Mouse (Mus musculus): ENCODE results near the gene Mbnl3. TPM values are rescaled to one million over a fixed set of nuclear protein-coding genes. Genes with fewer than 3 reads are reported as not detected.

The Mbnl3 gene
- polyA plus RNA-seq, 1 experiment from 2014 or later, result 12.1 TPM

DNA sequence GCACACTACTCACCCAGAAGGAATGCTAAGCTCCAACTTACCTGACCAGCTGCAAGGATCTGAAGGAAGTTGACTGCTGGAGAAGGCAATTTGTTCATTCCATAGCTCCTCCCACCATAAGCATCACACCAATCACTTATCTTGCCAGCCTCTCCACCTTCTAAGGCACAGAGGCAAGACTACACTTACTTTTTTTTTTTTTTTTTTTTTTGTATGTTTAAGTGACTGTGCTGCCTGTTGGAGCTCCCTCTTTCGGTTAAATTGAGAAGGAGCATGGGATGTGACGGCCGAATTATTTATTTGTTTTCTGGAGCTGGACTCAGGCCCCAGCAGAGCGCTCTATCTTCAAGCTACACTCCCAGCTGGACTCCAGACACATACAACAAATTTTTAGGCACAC is 60.0 kb downstream of the Mbnl3 start:
- H3K27me3 ChIP-seq, result no peaks in the 10 kb centered on the region
- no peak overlapping the region for H3K4me3 ChIP-seq
- WGBS, result 51% methylated on average over 4 of the region's 4 CpGs
- H3K36me3 ChIP-seq, result no peaks in the 10 kb centered on the region
- no peaks in the 10 kb centered on the region for H3K9me3 ChIP-seq
- no peaks in the 10 kb centered on the region for H3K4me1 ChIP-seq
- ATAC-seq (ENCODE audit: insufficient number of reproducible peaks, insufficient read depth, low FRiP score, low TSS enrichment), result no peak
- H3K4me2 ChIP-seq (replicated peaks), result no peak overlapping the region
- no peak overlapping the region for H3K9ac ChIP-seq
- H3K27ac ChIP-seq, result no peak overlapping the region

DNA sequence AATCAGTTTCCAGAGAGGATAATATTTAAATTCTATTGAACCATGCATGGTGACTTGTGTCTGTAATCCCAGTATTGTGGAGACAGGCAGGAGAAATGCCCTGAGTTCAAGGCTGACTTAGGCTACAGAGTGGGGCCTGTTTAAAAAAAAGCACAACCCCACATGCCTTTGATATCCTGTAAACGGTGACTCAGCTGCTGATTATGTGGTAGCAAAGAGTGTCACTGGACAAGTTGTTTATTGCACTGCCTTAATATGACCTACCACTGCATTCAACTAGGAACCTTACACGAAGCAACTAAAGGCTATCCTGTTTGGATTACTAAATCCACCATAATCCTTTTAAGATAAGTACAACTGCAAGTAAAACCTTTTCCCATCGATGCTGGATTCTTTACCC is 66.3 kb downstream of the Mbnl3 start:
- H3K36me3 ChIP-seq, result no peaks in the 10 kb centered on the region
- no peak overlapping the region for H3K4me2 ChIP-seq (replicated peaks)
- no peaks in the 10 kb centered on the region for H3K9me3 ChIP-seq
- H3K4me3 ChIP-seq, result no peak overlapping the region
- WGBS, result 53% methylated on average over 3 of the region's 3 CpGs
- no peak overlapping the region for H3K27ac ChIP-seq
- no peaks in the 10 kb centered on the region for H3K4me1 ChIP-seq
- H3K9ac ChIP-seq, result no peak overlapping the region
- no peak for ATAC-seq (ENCODE audit: insufficient number of reproducible peaks, insufficient read depth, low FRiP score, low TSS enrichment)
- no peaks in the 10 kb centered on the region for H3K27me3 ChIP-seq

DNA sequence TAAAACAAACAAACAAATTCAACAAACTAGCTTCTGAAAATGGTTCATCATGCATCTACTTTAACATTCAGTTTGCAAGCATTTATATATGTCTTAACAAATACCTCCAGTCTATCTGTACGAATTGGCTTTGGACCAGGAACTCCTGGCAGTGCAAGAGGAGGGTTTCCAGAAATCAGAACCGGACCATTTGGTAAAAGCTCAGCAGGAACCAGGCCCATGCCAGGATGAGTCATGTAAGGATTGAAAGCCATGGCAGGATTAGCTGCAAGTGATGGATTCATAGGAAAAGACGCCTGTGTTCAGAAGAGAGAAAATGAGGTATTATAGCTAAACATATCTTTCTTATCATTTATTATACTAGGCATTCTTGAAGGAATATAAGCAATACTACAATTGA is 75.0 kb downstream of the Mbnl3 start:
- Histone ChIP-seq H3K4me2 (replicated peaks) (no peak overlapping the region), H3K36me3 (no peaks in the 10 kb centered on the region)
- ATAC-seq (ENCODE audit: insufficient number of reproducible peaks, insufficient read depth, low FRiP score, low TSS enrichment), result no peak

DNA sequence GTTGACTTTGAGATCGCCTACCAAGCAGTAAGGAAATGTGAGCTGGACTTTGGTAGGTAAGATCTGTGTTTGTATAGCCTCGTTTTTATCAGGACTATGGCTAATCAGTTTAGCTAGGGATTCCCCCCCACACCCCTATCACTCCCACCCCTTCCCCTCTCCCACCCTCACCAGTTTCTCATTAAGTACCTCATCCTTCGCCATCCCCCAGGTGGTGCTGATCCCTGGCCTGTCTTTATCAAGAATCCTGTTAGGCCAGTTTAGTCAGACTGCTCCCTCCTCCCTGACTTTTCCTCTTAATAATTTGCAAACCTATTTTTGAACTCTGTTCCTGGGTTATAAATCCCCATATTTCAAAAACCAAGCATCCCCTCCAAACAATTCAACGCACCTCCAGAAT is 103.6 kb downstream of the Mbnl3 start:
- H3K9me3 ChIP-seq, result no peaks in the 10 kb centered on the region
- WGBS, result 48% methylated on average over 4 of the region's 4 CpGs
- H3K9ac ChIP-seq, result no peak overlapping the region
- no peaks in the 10 kb centered on the region for H3K4me1 ChIP-seq
- no peak overlapping the region for H3K4me2 ChIP-seq (replicated peaks)
- ATAC-seq (ENCODE audit: insufficient number of reproducible peaks, insufficient read depth, low FRiP score, low TSS enrichment), result no peak
- H3K4me3 ChIP-seq, result no peak overlapping the region
- H3K27ac ChIP-seq, result no peak overlapping the region
- no peaks in the 10 kb centered on the region for H3K27me3 ChIP-seq
- H3K36me3 ChIP-seq, result no peaks in the 10 kb centered on the region

More for the DNA sequence above, 75.0 kb downstream of the Mbnl3 start:
- H3K9me3 ChIP-seq, result no peaks in the 10 kb centered on the region
- no peak overlapping the region for H3K4me3 ChIP-seq
- H3K4me1 ChIP-seq, result no peaks in the 10 kb centered on the region
- WGBS, result 78% methylated on average over 3 of the region's 3 CpGs
- no peak overlapping the region for H3K9ac ChIP-seq
- H3K27ac ChIP-seq, result no peak overlapping the region
- peaks cover 3% of the 10 kb centered on the region; the same call in 1 of the 2 replicates for H3K27me3 ChIP-seq

DNA sequence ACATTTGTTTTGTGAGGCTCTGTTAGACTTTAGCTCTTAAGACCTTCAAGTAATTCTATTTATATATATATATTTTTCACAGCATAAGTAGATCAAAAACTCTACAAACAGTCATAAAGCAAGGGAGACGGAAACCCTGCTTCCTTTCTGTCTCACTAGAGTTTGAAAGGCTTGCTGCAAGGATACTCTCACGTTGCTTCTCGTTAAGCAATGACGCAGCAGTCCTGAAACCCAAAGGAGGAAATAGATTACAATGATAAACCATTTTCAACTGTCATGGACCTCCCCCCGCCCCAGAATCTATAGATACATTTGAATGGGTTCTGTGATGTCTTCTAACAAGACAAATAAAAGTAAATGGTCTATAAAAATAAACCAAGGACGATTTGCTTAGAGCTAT is 121.4 kb downstream of the Mbnl3 start:
- Histone ChIP-seq H3K36me3 (no peaks in the 10 kb centered on the region), H3K4me1 (no peaks in the 10 kb centered on the region), H3K9me3 (no peaks in the 10 kb centered on the region), H3K27ac (no peak overlapping the region), H3K27me3 (no peaks in the 10 kb centered on the region; the same call in 1 of the 2 replicates), H3K4me3 (no peak overlapping the region), H3K9ac (no peak overlapping the region), H3K4me2 (replicated peaks) (no peak overlapping the region)
- ATAC-seq (ENCODE audit: insufficient number of reproducible peaks, insufficient read depth, low FRiP score, low TSS enrichment), result no peak
- WGBS, result 73% methylated on average over 6 of the region's 6 CpGs

DNA sequence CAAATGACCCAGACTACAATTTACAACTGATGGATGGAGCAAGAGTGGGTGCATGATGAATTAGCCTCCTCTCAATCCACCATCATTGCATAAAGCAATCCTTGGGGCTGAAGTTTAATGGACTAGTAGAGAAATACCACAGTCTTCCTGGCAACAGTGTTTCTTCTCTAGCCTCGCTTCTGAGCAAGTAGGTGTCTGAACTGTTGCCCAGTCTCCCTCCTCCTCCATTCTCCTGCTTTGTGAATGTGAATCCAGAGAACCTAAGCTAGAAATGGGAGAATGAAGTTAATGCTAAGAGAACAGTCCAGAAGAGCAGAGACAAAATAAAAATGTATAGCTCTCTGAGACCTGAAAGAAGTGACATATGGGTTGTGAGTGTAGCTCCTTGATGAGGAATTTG is 122.1 kb downstream of the Mbnl3 start:
- Histone ChIP-seq H3K27ac (no peak overlapping the region), H3K36me3 (no peaks in the 10 kb centered on the region), H3K4me3 (no peak overlapping the region), H3K4me2 (replicated peaks) (no peak overlapping the region), H3K27me3 (no peaks in the 10 kb centered on the region; the same call in 1 of the 2 replicates), H3K9ac (no peak overlapping the region), H3K4me1 (no peaks in the 10 kb centered on the region), H3K9me3 (no peaks in the 10 kb centered on the region)
- no peak for ATAC-seq (ENCODE audit: insufficient number of reproducible peaks, insufficient read depth, low FRiP score, low TSS enrichment)
- WGBS, result 72% methylated on average over 1 of the region's 1 CpGs

DNA sequence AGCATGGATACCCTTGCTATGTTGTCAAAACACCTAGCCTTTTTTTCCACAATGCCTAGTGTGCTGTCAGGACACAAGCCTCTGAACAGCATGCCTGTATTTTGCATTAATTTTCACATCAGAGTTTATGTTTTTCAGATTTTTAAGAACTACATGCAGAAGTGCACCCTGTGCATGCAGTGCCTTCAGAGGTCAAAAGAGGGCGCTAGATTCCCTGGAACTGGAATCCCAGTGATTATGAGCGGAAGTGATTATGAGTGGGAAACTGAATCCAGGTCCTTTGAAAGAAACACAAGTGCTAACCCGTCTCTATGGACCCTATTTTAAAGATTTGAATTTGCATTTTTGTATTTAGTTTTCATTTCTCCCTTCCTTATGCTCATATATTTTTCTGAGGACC is 129.6 kb downstream of the Mbnl3 start:
- WGBS, result 27% methylated on average over 3 of the region's 3 CpGs

More for the DNA sequence above, 129.6 kb downstream of the Mbnl3 start:
- Histone ChIP-seq H3K4me3 (no peak overlapping the region), H3K27me3 (no peaks in the 10 kb centered on the region), H3K9ac (no peak overlapping the region), H3K4me2 (replicated peaks) (no peak overlapping the region), H3K36me3 (no peaks in the 10 kb centered on the region), H3K27ac (no peak overlapping the region), H3K9me3 (no peaks in the 10 kb centered on the region), H3K4me1 (no peaks in the 10 kb centered on the region)
- ATAC-seq (ENCODE audit: insufficient number of reproducible peaks, insufficient read depth, low FRiP score, low TSS enrichment), result no peak

Small RNA genes lying within 50 kb of the gene (microRNA-seq; reads per million reads assigned to microRNA genes)
- not detected for gene Gm23417

Other genes with a start within 250 kb of the Mbnl3 start
- gene Rap2c, start 188.5 kb downstream of the Mbnl3 start, polyA plus RNA-seq (2016; fragmentation: Nextera tagmentation; extraction: Ambion mirVana), result 37.0 and 38.2 TPM in 2 replicates